Mouse (Mus musculus) ES-E14 (cell line): Measurements from ENCODE around the gene Zbtb20.

Experiments used
- HCFC1 ChIP-seq: IDR thresholded peaks from 2 replicates; pipeline ENCODE4 v1.6.1; 2012; ENCODE audit warnings: low read length, inconsistent platforms, borderline replicate concordance; ENCODE audit not compliant: insufficient read depth
- ZC3H11A ChIP-seq: IDR thresholded peaks from 2 replicates; pipeline ENCODE4 v1.6.1; 2012; ENCODE audit warnings: low read depth, mild to moderate bottlenecking, inconsistent platforms, low read length, borderline replicate concordance
- ZNF384 ChIP-seq: IDR thresholded peaks from 2 replicates; pipeline ENCODE4 v1.6.1; 2012; ENCODE audit warnings: low read depth, low read length, inconsistent platforms

- TF ChIP-seq ZC3H11A (no peak), HCFC1 (no peak), ZNF384 (no peak)
These were observed 695.8 kb downstream of the Zbtb20 start for GRCm38 (mm10) chr16:43571376-43572081.
